Mouse (Mus musculus) heart, adult 2 months (tissue): ENCODE measurements around the gene Bcorl1.

Source experiments
- CTCF ChIP-seq: fragments of 200-600 bp; IDR thresholded peaks from 2 replicates; pipeline ENCODE4 v1.8.1; 2022; ENCODE audit warnings: antibody characterized with exemption, mild to moderate bottlenecking, moderate library complexity
- POLR2A ChIP-seq: fragments of 200-500 bp; IDR thresholded peaks from 2 replicates; pipeline ENCODE4 v1.6.1; 2011; ENCODE audit warnings: mild to moderate bottlenecking, low read depth, low read length, control low read depth; ENCODE audit not compliant: insufficient read depth

GRCm38 (mm10) chrX:48399994-48400393 is 58.8 kb downstream of the Bcorl1 start:
- TF ChIP-seq CTCF (no peak), POLR2A (no peak)
